Mouse (Mus musculus) embryonic fibroblast, embryonic 13.5 days (primary cell): Measurements from ENCODE around the gene B3gnt3. TPM values are rescaled to one million over a fixed set of nuclear protein-coding genes. Genes with fewer than 3 reads are reported as not detected.

Source experiments
- H3K27ac ChIP-seq: 2 replicates; pipeline ENCODE4 v1.5.1; 2012; ENCODE audit warnings: low read length, control low read depth, inconsistent platforms; ENCODE audit not compliant: insufficient read depth
- H3K4me1 ChIP-seq: 2 replicates; pipeline ENCODE4 v1.6.1; 2011; ENCODE audit warnings: low read length; ENCODE audit not compliant: control insufficient read depth, insufficient read depth
- H3K4me3 ChIP-seq: 2 replicates; pipeline ENCODE4 v1.5.1; 2011; ENCODE audit warnings: mild to moderate bottlenecking, control low read depth, low read length; ENCODE audit not compliant: insufficient read depth
- CTCF ChIP-seq: IDR thresholded peaks from 2 replicates; pipeline ENCODE4 v1.5.1; 2011; ENCODE audit warnings: mild to moderate bottlenecking, control low read depth, low read length, moderate library complexity, borderline replicate concordance; ENCODE audit not compliant: insufficient read depth
- POLR2A ChIP-seq: IDR thresholded peaks from 2 replicates; pipeline ENCODE4 v1.6.1; 2011; ENCODE audit warnings: low read depth, mild to moderate bottlenecking, control low read depth, low read length, moderate library complexity
- polyA plus RNA-seq: library from polyadenylated mRNA; stranded (reverse); fragments of >200 nt; gene quantifications from 2 replicates; pipeline ENCODE4 v1.2.4, GENCODE M21; 2011; ENCODE audit warnings: low read depth; ENCODE audit not compliant: missing spikeins, insufficient read length

B3gnt3 gene
- polyA plus RNA-seq, 1 experiment, result 0.67 TPM

DNA sequence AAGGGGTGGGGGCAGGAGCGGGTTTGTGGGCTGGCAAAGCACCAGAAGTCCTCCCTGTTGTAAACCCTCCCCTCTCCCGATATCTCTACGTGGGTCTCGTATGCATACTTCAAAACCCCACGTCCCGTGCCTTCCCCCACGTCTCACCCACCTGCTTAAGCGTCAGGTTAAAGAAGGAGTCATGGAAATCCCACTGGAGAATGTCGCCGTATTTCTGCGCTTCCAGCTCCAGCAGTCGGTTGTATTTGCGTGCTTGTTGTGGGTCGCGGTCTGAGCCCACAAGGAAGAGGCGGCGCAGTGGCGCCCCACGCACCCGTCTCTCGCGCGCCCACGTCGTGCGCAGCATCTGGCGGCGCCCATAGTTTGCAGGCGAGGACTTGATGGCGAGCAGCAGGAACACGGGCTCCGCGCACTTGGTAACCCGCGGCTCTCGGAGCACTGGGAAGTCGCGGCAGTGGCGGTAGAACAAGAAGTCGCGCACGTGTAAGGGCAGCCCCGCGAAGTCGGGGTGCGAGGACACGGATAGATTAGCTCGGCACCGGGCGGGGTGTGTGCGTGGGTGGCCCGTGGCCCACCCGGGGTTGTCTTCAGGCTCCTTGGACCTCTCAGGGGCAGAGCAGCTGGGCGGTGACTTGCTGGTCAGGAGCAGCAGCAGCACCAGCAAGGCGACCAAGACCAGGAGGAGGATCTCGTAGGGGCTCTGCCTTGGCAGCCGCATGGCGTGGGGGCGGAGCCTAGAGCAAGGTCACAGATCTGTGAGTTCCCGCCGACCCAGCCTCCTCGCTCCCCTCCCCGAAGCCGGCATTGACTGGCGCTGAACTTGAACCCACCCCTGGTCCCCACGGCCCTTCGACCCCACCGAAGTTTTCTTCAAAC lies 8.2 kb downstream of the B3gnt3 start:
- Histone ChIP-seq H3K4me1 (no peaks in the 10 kb centered on the region), H3K27ac (no peak overlapping the region), H3K4me3 (no peak overlapping the region)
- TF ChIP-seq CTCF, result no peak
- no peak for TF ChIP-seq POLR2A

DNA sequence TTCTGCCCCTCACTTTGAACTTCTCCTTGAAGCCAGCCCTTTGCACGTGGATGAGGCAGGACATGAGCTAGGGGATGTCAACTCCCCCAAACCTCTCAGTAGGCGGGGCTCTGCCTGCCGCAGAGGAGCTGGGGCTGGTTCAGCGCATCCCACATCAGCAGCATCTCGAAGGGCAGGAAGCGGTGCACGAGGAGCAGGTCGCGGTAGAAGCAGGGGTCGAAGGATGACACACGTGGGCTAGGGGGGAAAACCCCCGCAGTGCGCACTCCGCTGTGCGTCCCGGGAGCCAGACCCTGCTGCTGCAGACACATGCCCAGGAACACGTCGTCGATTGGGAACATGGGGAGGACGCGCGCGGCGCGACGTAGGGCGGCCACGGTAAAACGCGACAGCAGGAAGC lies 9.1 kb downstream of the B3gnt3 start:
- Histone ChIP-seq H3K4me3 (no peak overlapping the region), H3K4me1 (no peaks in the 10 kb centered on the region), H3K27ac (no peak overlapping the region)
- TF ChIP-seq POLR2A (no peak), CTCF (no peak)

DNA sequence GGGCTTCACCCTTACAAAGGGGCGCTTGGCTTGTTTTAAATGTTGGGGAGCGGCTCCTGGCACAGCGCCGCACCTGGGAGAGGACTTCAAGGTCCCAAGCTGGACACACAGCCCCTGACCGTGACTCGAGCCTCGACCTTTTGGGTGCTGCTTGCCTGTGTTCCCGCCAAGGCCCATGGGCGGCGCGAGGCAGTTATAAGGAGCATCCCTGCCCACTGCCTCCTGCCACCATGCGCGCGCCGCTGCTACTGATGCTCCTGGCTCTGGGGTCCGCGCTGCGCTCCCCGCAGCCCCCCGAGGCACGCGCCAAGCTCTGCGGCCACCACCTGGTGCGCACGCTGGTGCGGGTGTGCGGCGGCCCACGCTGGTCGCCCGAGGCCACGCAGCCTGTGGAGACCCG lies 12.6 kb downstream of the B3gnt3 start, which contains the start of gene Insl3:
Gene Insl3 (plus strand): TSS at position 187 of the 400 bp plus-strand sequence.
- Histone ChIP-seq H3K4me1 (no peaks in the 10 kb centered on the region), H3K27ac (no peak within 1 kb of the TSS), H3K4me3 (no peak within 1 kb of the TSS)
- TF ChIP-seq CTCF (no peak), POLR2A (no peak)

DNA sequence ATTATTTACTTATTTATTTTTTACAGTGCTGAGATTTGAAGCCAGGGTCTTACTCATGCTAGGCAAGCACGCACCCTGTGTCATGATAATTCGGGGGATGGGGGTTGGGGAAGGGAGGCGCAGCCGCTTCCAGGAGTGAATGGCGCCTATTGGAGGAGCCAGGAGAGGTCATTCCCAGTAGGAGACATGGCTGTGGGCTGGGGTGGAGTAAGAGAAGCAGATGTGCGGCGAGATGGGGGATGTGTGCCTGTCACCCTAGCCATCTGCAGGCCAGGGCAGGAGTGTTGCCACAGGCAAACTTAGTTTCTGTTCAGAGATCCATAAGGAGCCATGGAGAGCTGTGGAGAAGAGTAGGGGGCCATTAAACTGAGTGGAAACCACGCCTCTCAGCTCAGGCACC lies 14.0 kb downstream of the B3gnt3 start:
- no peaks in the 10 kb centered on the region for H3K4me1 ChIP-seq
- no peak overlapping the region for H3K27ac ChIP-seq
- no peak for TF ChIP-seq CTCF
- no peak for TF ChIP-seq POLR2A
- no peak overlapping the region for H3K4me3 ChIP-seq

DNA sequence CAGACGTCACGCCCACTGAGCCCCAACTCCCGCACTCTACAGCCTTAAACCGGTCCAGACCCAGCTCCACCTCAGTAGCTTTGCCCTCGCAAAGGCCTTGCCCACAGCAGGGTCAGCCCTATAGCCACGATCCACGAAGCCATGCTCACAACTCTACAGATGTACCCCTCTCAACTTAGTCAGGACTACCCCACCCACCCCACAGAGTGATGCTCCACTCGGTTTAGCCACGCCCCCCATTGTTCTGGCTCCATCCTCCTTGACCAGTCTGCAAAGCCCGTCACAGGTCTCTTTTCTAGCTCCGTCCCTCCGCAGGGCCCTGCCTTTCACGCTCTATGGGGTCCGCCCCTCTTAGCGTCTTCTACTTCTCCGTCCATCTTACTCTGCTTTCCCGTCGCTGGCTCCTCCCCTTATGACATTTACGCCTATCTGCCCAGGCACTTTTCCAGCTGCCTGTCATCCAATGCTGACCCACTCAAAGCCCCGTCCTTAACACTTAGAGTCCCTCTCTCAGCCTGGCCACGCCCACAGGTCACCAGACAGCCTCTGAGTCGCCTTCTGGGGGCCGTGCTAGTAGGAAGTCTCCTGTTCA lies 15.3 kb downstream of the B3gnt3 start:
- no peak overlapping the region for H3K27ac ChIP-seq
- no peak overlapping the region for H3K4me3 ChIP-seq
- TF ChIP-seq POLR2A, result no peak
- TF ChIP-seq CTCF, result no peak
- peaks cover 2% of the 10 kb centered on the region; the same call in 1 of the 2 replicates for H3K4me1 ChIP-seq

DNA sequence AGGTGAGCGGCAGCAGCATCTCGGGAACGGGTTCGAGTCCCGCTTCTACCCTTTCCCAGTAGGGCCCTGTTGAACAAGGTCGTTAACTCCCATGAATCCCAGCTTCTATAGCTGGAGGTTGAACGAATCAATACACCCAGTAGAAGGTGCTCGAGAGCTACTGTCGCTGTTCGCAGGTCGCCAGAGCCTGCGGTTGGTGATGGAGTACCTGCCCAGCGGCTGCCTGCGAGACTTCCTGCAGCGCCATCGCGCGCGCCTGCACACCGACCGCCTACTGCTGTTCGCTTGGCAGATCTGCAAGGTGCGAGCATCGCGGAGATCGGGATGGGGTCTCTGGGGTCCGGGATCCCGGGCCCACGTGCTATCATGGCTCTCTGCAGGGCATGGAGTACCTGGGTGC lies 16.0 kb downstream of the B3gnt3 start:
- peaks cover 2% of the 10 kb centered on the region; the same call in 1 of the 2 replicates for H3K4me1 ChIP-seq
- H3K27ac ChIP-seq, result no peak overlapping the region
- no peak overlapping the region for H3K4me3 ChIP-seq
- peak; percentile 11; the same call in 1 of the 2 replicates for TF ChIP-seq CTCF
- no peak for TF ChIP-seq POLR2A

DNA sequence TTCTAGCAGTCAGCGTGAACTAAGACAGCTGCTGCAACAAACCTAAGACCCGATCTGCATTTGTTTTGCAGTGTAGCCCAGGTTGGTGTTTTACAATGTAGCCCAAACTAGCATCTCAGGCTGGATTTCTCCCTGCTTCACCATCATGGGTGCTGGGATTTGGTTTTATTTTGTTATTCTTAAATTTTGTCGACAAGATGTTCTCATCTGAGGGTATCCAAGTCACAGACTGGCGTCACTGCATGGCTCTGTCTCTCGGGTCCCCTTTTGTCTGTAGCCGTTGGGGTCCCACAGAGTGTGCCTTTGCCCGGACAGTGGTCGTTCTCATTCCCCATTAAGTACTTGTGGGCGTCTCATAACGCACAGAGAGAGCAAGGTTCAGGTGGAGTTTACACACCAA lies 16.9 kb downstream of the B3gnt3 start:
- H3K4me1 ChIP-seq, result peaks cover 2% of the 10 kb centered on the region; the same call in 1 of the 2 replicates
- H3K4me3 ChIP-seq, result no peak overlapping the region
- no peak overlapping the region for H3K27ac ChIP-seq
- TF ChIP-seq POLR2A, result no peak
- no peak for TF ChIP-seq CTCF

DNA sequence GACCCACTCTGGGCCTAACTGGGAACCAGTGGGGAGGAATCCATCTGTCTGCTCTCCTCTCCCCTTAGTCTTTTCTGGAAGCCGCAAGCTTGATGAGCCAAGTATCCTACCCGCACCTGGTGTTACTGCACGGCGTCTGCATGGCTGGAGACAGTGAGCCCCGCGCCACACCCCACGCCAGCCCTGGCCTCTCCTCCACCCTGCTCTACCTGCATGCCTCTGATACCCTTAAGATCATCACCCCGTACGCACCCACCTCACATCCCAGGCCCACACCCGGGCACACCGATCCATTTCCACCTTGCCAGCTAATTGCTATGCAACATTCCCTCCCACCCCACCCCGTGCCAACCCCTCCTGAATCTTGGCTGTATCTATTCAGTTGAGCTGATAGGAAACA lies 18.8 kb downstream of the B3gnt3 start:
- TF ChIP-seq POLR2A (no peak), CTCF (no peak)
- Histone ChIP-seq H3K4me3 (no peak overlapping the region), H3K27ac (no peak overlapping the region), H3K4me1 (peaks cover 2% of the 10 kb centered on the region)

DNA sequence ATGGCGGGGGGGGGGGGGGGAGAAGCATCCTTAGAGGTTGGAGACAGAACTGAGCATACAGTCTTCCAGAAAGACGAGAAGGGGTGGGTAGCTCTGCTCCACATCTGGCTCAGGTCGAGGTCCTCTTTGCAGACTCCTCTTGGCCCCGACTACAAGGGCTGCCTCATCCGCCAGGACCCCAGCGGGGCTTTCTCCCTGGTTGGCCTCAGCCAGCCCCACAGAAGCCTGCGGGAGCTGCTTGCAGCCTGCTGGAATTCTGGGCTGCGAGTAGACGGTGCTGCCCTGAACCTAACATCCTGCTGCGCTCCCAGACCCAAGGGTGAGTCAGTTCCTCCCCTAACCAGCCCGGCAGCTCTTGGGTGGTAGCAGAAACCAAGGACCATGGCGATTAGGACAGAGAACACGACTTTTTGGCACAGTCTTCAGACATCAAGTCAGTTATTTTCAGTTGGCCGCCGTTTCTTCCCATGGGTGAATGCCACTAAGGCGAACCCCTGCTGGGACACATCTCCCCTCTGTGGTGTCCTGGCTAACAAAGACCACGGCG lies 20.1 kb downstream of the B3gnt3 start:
- Histone ChIP-seq H3K27ac (0 out of 2 replicates have a peak overlapping the region, but pooled peaks have one; percentile 12), H3K4me3 (no peak overlapping the region), H3K4me1 (peaks cover 2% of the 10 kb centered on the region)
- TF ChIP-seq CTCF, result no peak
- TF ChIP-seq POLR2A, result no peak

DNA sequence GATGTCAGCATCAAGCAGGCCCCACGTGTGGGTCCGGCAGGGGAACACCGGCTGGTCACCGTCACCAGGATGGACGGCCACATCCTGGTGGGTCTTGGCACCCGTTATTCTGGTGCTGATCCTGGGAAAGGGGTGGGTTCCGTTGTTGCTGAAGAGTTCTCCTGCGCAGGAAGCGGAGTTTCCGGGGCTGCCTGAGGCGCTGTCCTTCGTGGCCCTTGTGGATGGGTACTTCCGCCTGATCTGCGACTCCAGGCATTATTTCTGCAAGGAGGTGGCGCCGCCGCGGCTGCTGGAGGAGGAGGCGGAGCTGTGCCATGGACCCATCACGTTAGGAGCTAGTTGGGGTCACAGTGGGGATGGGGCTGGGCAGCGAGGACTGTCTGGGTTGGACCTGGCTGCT lies 21.1 kb downstream of the B3gnt3 start:
- Histone ChIP-seq H3K4me1 (peaks cover 7% of the 10 kb centered on the region), H3K27ac (no peak overlapping the region), H3K4me3 (no peak overlapping the region)
- TF ChIP-seq CTCF (no peak), POLR2A (no peak; the same call in 1 of the 2 replicates)
